Mouse (Mus musculus) CH12F3 (cell line): ENCODE measurements around the gene Atp1a4.

Source experiments
- in situ Hi-C: fragments of 300-500 bp; cut with MboI; formaldehyde crosslinking; loops from 2 replicates; pipeline ENCODE4 v1.14.3; 2020; ENCODE audit warnings: low sequenced_read_pairs

Gene Atp1a4

DNA sequence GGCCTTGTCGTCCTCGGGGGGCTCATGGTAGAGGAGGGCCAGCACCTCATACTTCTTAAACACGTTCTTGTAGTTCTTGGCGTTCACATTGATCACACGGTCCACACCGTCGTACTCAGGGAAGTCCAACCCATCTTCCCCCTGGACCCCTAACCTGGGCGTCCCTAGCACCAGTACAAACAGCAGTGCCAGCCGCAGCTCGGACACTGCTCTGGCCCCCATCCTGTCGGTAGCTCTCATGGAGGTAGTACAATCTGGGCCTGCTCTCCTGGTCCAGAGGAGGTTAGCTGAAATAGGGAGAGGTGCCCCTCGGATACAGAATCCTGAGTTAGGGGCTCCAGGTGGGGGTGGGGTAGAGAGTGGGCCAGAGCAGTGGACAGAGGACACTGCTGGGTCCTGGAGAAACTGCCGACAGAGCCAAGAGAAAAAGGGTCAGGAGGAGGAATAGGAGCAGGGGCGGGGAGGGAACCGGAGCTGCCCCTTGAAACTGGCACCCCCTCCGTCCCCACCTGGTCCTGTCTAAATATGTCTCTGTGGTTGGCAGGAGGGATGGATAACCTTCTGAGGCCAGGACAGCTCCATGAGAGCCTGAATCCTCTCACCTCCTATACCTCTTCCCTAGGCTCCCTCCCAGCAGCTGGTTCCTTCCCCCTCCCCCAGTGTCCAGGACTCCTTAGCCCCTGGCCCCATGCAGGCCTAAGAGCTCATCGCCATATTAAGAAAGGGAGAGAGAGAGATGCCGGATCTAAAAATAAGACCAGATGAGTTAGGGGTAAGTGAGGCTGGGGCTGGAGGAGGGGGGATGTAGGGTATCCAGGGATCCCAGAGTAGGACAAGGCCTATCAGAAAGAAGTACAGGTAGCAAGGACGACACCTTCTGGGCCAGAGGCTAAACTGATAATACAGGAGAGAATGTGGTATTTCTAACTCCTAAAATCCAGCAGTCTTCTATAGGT lies 38.5 kb downstream of the Atp1a4 start, which contains the start of gene Casq1:
TSS of gene Casq1 (minus strand) at position 418 of the 956 bp plus-strand sequence.
- in situ Hi-C loops: no loop called here

GRCm38 (mm10) chr1:172218164-172218910 lies 39.9 kb downstream of the Atp1a4 start:
- in situ Hi-C loops: no loop called here

DNA sequence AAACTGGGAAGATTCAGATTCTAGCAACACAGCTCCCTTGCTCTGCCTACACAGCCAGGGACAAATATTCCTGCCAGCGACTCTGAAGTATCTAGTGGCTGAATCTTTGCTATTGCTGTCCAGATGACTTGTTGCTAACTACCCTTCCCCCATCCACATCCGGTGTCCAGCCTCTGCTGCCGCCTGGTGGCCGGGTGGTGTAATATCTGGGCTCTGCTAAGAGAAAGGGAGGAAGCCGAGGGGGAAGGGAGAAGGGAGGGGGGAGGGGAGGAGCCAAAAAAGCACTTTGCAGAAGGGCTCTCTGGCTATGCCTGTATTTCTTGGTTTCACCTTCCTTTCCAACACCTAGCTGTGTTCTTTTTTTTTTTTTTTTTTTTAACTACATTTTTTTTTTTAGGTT lies 41.1 kb downstream of the Atp1a4 start:
- in situ Hi-C loops: no loop called here

DNA sequence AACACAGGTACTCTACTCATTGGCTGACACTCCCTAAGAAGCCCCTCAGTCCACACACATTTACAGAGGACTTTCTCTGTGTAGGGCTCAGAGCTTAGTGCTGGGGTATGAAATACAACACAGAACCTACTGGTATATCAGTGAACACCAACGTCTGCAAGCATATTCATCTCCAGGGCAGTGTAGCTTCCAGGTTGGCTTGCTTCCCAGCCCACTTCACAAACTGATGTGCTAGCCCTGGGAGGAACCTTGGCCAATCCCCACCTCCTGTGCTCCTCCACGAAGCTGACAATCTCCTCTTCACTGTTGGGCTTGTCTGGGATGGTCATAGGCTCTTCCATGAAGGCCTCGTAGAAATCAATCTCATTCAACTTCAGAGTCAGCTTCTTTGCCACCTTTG lies 43.5 kb downstream of the Atp1a4 start:
- in situ Hi-C loops: no loop called here

- in situ Hi-C loops: no loop called here
These were observed 44.4 kb downstream of the Atp1a4 start for GRCm38 (mm10) chr1:172213771-172214170.

DNA sequence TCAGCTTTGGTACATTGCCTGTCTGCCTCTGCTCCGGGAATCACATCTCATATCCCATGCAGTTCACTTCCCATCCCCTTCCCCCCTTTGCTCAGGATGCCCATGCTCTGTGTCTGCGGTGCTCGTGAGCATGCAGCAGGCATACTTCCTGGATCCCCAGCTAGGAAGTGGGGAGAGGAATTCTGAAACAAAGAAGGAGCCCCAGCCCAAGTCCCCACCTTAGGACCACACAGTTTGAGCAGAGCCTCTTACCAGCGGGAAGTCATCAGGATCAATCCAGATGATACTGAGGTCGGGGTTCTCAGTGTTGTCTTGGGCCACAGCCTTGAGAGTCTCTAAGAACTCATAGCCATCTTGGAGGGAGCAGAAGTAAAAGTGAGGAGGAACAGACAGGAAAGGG lies 45.4 kb downstream of the Atp1a4 start:
- in situ Hi-C loops: no loop called here

GRCm38 (mm10) chr1:172207111-172207584 lies 51.1 kb downstream of the Atp1a4 start:
- in situ Hi-C loops: no loop called here

DNA sequence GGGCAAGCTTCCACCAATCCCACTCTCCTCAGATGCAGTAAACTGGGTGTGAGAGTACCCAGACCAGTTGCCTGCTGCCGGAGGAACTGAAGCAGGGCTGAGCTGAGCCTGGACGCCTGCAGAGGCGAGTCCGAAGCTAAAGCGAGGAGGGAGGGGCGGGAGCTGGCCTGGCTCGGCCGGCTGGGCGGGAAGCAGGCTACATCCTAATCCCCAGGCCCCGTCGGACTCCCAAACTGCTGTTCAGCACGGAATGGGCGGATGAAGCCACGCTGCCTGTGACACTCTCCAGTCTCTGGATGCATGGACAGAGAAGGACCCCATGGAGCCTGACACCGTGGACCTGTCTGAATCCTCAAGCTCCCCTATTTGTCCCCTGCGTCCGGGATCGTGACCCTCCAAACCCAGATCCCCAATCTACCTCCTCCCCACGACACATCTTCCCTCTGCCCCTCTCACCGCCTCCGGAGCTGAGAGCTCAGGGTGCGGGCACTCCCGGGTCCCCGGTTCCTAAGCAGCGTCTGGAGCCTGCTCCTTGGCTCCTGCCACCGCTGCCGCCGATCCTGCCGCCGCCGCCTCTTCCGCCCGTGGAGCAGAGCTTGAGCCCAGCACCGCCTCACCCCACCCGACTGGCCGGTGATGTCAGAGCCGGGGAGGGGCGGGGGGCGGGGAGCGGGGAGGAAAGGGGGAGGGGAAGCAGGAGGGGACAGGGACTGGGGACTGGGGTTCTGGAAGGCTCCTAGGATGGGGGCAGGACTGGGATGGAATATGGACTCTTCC lies 51.9 kb downstream of the Atp1a4 start, which contains the start of gene Pea15a:
TSS of gene Pea15a (minus strand) at position 664 of the 777 bp plus-strand sequence.
- in situ Hi-C loops: no loop called here

DNA sequence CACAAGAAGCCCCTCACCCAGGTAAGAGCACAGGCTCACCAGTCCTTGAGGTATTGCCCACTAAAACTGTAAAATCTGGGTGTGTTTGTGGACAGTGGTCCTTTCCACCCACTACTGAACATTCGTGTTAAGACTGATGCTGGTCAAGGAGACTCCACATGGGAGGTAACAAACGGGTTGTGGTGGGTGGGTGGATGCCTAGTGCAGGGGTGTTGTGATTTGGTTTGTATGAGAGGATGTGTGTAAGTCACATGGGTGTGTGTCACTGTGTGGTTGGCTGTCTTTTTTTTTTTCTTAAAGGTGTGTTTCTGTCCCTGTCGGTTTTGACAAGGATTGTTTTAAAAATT lies 52.5 kb downstream of the Atp1a4 start:
- in situ Hi-C loops: no loop called here

GRCm38 (mm10) chr1:172204814-172205740 lies 53.1 kb downstream of the Atp1a4 start:
- in situ Hi-C loops: no loop called here

DNA sequence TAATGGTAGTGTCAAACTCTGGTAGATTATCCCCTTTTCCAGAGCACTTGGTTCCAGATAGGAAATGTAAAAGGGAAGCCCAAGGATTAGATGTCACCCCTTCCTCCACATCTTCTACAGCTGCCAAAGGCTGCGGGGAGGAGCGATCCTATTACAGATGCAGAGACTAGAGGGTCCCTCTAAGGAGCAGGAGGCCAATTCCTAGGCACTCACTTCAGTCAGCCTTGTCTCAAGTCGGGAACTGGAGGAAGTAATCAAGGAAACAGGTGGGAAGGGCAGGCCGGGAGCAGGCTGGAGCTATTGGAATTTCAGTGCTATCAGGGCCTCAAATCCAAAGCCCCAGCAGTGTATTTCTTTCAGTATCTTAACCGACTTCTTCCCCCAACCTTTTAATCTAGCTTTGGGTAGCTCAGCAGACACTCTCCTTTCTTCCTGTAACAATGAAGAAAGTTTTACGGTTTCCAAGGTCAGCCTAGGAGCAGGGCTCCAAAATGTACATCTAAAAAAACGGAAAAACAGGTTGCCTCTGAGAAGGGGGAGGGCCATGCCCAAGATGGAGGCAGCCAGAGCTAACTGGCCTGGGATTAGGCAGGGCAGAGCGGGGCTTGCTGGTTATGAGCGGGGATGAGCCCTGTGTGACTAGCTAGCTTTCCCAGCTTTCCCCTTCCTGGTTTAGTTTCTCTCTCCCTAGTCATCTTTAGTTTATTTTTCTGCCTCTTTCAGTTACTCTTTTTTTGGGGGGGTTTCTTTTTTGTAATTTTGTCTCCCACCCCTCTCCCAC lies 54.0 kb downstream of the Atp1a4 start:
- in situ Hi-C loops: no loop called here

DNA sequence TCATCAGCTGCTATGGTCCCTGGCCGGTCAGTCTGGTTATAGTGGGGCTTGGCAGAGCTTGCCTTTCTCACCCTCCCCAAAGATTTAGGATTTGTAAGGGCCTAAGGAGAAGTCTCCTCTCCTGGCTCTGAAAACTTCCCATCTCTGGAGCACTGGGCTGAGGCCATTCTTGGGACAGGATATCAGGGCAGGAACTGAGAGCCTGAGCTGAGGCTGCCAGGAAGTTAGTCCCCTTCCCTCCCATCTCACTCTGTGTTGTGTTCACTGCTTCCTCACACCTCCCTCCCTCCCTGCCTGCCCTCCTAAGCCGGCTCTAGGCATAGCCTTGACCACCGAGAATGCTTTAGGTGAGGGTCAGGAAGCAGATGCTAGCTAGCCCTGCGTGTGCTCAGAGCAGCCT lies 54.6 kb downstream of the Atp1a4 start:
- in situ Hi-C loops: no loop called here

GRCm38 (mm10) chr1:172202894-172203522 lies 55.2 kb downstream of the Atp1a4 start:
- in situ Hi-C loops: no loop called here

DNA sequence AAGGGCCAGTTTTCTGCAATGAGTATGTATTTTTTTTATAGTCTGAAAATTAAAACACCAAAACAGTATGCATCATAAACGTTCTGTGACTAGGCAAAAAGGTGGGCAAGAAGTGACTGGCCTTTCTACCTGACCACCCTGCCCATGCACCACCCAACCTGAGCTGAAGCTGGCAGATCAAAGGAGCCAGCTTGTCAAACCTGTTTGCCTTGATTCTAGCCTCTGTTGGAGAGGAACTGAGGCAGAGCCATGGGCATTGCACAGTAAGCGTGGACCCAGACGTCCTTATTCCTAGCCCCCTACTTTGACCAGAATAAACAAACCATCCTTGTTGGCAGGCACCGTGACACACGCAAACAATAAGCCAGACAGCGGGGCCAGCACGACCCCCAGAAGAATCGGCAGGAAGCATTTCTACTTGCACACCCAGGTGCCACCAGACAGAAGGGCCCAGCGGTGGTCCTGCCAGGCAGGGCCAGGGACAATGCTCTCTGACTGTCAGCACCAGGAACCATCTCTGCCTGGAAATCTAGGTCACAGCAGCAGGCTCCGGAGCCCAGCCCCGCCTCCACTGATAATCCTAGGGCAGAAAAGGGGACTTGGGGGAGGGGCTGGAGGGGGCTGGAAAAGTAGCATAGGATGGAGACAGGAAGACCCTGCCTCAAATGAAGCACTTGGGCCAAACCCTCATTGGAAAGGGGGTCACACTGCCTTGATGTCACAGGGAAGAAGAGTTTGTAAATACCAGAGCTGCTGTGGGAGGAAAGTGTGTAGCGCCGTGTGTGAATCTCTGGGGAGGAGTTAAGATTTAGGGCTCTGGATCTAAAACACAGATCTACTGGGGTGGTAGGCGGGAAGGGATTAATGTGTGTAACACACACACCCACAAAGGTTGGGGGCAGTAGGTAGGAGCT lies 56.0 kb downstream of the Atp1a4 start:
- in situ Hi-C loops: no loop called here

DNA sequence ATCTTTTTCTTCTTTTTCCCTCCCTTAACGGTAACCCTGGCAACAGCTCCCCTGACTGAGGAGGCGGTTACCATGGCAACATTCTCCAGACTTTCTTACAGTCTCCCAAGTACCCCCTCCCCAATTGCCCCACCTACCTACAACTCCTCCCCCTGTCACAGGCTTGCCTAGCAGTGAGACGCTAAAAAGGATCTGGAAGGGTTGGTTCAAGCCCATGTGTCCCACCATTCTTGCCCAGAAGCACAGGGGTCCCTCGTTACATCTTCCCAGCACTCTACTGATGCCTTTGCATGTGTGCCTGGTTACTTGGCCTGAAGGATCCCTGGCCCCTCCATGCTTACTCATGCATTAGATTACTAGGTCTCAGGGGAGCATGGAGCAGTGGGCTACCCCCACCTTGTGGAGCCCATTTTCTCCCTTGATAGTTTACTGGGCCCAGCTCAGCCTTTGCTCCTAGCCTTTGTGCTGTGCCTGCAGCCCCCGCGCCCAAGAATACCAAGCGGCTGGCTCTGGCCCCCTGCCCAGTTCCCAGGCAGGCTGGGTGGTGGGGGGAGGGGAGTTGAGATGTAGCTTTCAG lies 57.3 kb downstream of the Atp1a4 start:
- in situ Hi-C loops: no loop called here

DNA sequence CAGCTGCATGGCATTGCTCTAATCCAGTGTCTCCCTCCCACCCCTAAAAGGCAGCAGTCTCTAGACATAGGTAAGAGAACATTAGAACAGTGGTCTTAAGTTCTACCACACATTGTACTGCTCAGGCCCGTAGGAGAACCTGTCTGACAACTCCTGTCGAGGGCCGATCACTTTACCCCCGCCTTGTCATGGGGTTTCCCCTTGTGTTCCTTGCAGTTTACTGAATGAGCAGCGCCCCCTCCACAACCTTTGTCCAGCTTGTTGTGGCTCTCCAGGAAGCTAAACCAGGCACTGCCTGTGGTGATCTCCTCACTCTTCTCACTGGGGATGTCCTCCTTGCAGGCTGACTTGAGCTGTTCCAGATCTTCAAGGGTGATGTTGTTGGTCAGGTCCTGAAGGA lies 58.1 kb downstream of the Atp1a4 start:
- in situ Hi-C loops: no loop called here

- in situ Hi-C loops: no loop called here
These were observed 59.2 kb downstream of the Atp1a4 start for GRCm38 (mm10) chr1:172198996-172199395.
